In genomic region chr2:129947847-129948553, GRCm38 (mm10) we compare ENCODE assay signal across 8 mouse cellular contexts.
DNase-seq lines count a peak whose midpoint lies in the region; ATAC-seq and TF ChIP-seq lines count a peak whose summit lies in the region.

No protein-coding gene starts in this region.

- no peaks in the 10 kb centered on the region for H3K9me3 ChIP-seq in heart, embryonic 15.5 days (replicated peaks)
- no peaks in the 10 kb centered on the region for H3K9me3 ChIP-seq in hindbrain, postnatal 0 days (ENCODE audit: low read length)
- no peaks in the 10 kb centered on the region for H3K9me3 ChIP-seq in midbrain, embryonic 12.5 days

- no peak for TF ChIP-seq CTCF in hindbrain, postnatal 0 days (IDR thresholded peaks at IDR 0.05; ENCODE audit: low read depth)

- H3K27me3 ChIP-seq in heart, embryonic 15.5 days, result no peaks in the 10 kb centered on the region
- H3K27me3 ChIP-seq in hindbrain, postnatal 0 days (ENCODE audit: insufficient read depth, low read length), result no peaks in the 10 kb centered on the region
- H3K27me3 ChIP-seq in midbrain, embryonic 12.5 days, result peaks cover 6% of the 10 kb centered on the region

- peak overlapping the region; percentile 37 for H3K4me3 ChIP-seq in heart, embryonic 15.5 days
- H3K4me3 ChIP-seq in hindbrain, postnatal 0 days (ENCODE audit: low read length), result no peak overlapping the region
- peak overlapping the region; percentile 26 for H3K4me3 ChIP-seq in midbrain, embryonic 12.5 days

- peak overlapping the region; percentile 57 for H3K4me2 ChIP-seq in heart, embryonic 15.5 days
- H3K4me2 ChIP-seq in hindbrain, postnatal 0 days (ENCODE audit: low read depth, low read length), result peak overlapping the region; percentile 9; the same call in 1 of the 2 replicates
- H3K4me2 ChIP-seq in midbrain, embryonic 12.5 days (replicated peaks), result peak overlapping the region; percentile 48

- peak overlapping the region; percentile 40; the same call in 1 of the 2 replicates for H3K9ac ChIP-seq in heart, embryonic 15.5 days
- H3K9ac ChIP-seq in hindbrain, postnatal 0 days (replicated peaks; ENCODE audit: low read length), result no peak overlapping the region
- H3K9ac ChIP-seq in midbrain, embryonic 12.5 days (replicated peaks), result no peak overlapping the region; the same call in 1 of the 2 replicates

- peaks cover 8% of the 10 kb centered on the region for H3K4me1 ChIP-seq in heart, embryonic 15.5 days (replicated peaks)
- no peaks in the 10 kb centered on the region for H3K4me1 ChIP-seq in hindbrain, postnatal 0 days (ENCODE audit: insufficient read depth, low read length)
- H3K4me1 ChIP-seq in midbrain, embryonic 12.5 days, result peaks cover 4% of the 10 kb centered on the region; the same call in 1 of the 2 replicates

- H3K36me3 ChIP-seq in heart, embryonic 15.5 days, result no peaks in the 10 kb centered on the region
- no peaks in the 10 kb centered on the region for H3K36me3 ChIP-seq in hindbrain, postnatal 0 days (ENCODE audit: insufficient read depth, low read length)
- H3K36me3 ChIP-seq in midbrain, embryonic 12.5 days, result no peaks in the 10 kb centered on the region

- WGBS in heart, embryonic 15.5 days, result 42% methylated on average over 20 of the region's 20 CpGs
- 41% methylated on average over 20 of the region's 20 CpGs for WGBS in hindbrain, postnatal 0 days
- 24% methylated on average over 20 of the region's 20 CpGs for WGBS in midbrain, embryonic 12.5 days

- ATAC-seq in heart, embryonic 15.5 days (replicated peaks; ENCODE audit: insufficient number of reproducible peaks, insufficient read depth, low FRiP score, low read depth), result peak; percentile 47; the same call in 1 of the 2 replicates
- peak; percentile 38; the same call in 1 of the 2 replicates for ATAC-seq in hindbrain, postnatal 0 days
- ATAC-seq in midbrain, embryonic 12.5 days (ENCODE audit: low FRiP score, low read depth), result no peak
- ATAC-seq in erythroid progenitor cell, adult 5-6 weeks (replicated peaks; ENCODE audit: low FRiP score, poor library complexity, severe bottlenecking), result no peak

- DNase-seq in heart, adult 18-20 months, result no peak
- DNase-seq in embryo, embryonic 10 days (ENCODE audit: low spot score), result peak; percentile 11
- no peak for DNase-seq in hindbrain, postnatal 0 days (ENCODE audit: low spot score)
- DNase-seq in cerebellum, adult 11-12 months, result no peak
- no peak for DNase-seq in adrenal gland, postnatal 4 days (ENCODE audit: low spot score in 2 of 2)

- H3K27ac ChIP-seq in heart, embryonic 15.5 days, result peak overlapping the region; percentile 50
- H3K27ac ChIP-seq in hindbrain, postnatal 0 days, result no peak overlapping the region
- no peak overlapping the region for H3K27ac ChIP-seq in midbrain, embryonic 12.5 days (replicated peaks)

Comparison
In these comparisons a context has a peak if more than half of its experiments do, and no peak if none do; other contexts are left out.
1. ATAC-seq: peak in heart, embryonic 15.5 days (single experiment) and hindbrain, postnatal 0 days (single experiment); none in midbrain, embryonic 12.5 days (single experiment) and erythroid progenitor cell, adult 5-6 weeks (single experiment).
2. Peak in every context shown above with its lines, with median percentiles within 50 percentile points of each other: H3K4me2 ChIP-seq.